Mouse (Mus musculus): ENCODE results near the gene Nodal.

The Nodal gene

GRCm38 (mm10) chr10:61394476-61395136 is 23.2 kb upstream of the Nodal start:
- DNase-seq (ENCODE audit: inconsistent age in 2 of 2, low spot score in 1 of 2) = peak in 1 of 2 experiments; percentile 65

- DNase-seq (ENCODE audit: inconsistent age in 2 of 2, low spot score in 1 of 2) = no peak
Measured at GRCm38 (mm10) chr10:61398125-61398524, 19.6 kb upstream of the Nodal start.

GRCm38 (mm10) chr10:61399156-61399734 is 18.5 kb upstream of the Nodal start:
- DNase-seq (ENCODE audit: inconsistent age in 2 of 2, low spot score in 1 of 2) = peak; percentile 64 to 86

GRCm38 (mm10) chr10:61400407-61400806 is 17.4 kb upstream of the Nodal start:
- no peak for DNase-seq (ENCODE audit: inconsistent age in 2 of 2, low spot score in 1 of 2)

- DNase-seq (ENCODE audit: inconsistent age in 2 of 2, low spot score in 1 of 2) = no peak
Measured at GRCm38 (mm10) chr10:61402480-61402879, 15.3 kb upstream of the Nodal start.

- peak in 1 of 2 experiments; percentile 56 for DNase-seq (ENCODE audit: inconsistent age in 2 of 2, low spot score in 1 of 2)
Measured at GRCm38 (mm10) chr10:61402911-61403310, 14.9 kb upstream of the Nodal start.

GRCm38 (mm10) chr10:61405958-61406357 is 11.8 kb upstream of the Nodal start:
- DNase-seq (ENCODE audit: inconsistent age in 2 of 2, low spot score in 1 of 2) = no peak

- no peak for DNase-seq (ENCODE audit: inconsistent age in 2 of 2, low spot score in 1 of 2)
Measured at GRCm38 (mm10) chr10:61409776-61410175, 8.0 kb upstream of the Nodal start.

- DNase-seq (ENCODE audit: inconsistent age in 2 of 2, low spot score in 1 of 2) = no peak
Measured at GRCm38 (mm10) chr10:61410193-61410592, 7.6 kb upstream of the Nodal start.

GRCm38 (mm10) chr10:61412910-61413625 is 4.7 kb upstream of the Nodal start:
- DNase-seq (ENCODE audit: inconsistent age in 2 of 2, low spot score in 1 of 2) = no peak

GRCm38 (mm10) chr10:61415240-61415639 is 2.5 kb upstream of the Nodal start:
- DNase-seq (ENCODE audit: inconsistent age in 2 of 2, low spot score in 1 of 2) = no peak

GRCm38 (mm10) chr10:61415890-61416289 is 1.9 kb upstream of the Nodal start:
- no peak for DNase-seq (ENCODE audit: inconsistent age in 2 of 2, low spot score in 1 of 2)

GRCm38 (mm10) chr10:61416561-61416960 is 1.2 kb upstream of the Nodal start:
- DNase-seq (ENCODE audit: inconsistent age in 2 of 2, low spot score in 1 of 2) = no peak

GRCm38 (mm10) chr10:61417046-61417445 is 726 bp upstream of the Nodal start:
- DNase-seq (ENCODE audit: inconsistent age in 2 of 2, low spot score in 1 of 2) = no peak

GRCm38 (mm10) chr10:61418131-61418900 is 544 bp downstream of the Nodal start:
- DNase-seq (ENCODE audit: inconsistent age in 2 of 2, low spot score in 1 of 2) = peak in 1 of 2 experiments; percentile 43

- no peak for DNase-seq (ENCODE audit: inconsistent age in 2 of 2, low spot score in 1 of 2)
Measured at GRCm38 (mm10) chr10:61419146-61419545, 1.4 kb downstream of the Nodal start.

- no peak for DNase-seq (ENCODE audit: inconsistent age in 2 of 2, low spot score in 1 of 2)
Measured at GRCm38 (mm10) chr10:61420011-61420410, 2.2 kb downstream of the Nodal start.

- DNase-seq (ENCODE audit: inconsistent age in 2 of 2, low spot score in 1 of 2) = no peak
Measured at GRCm38 (mm10) chr10:61422861-61423260, 5.1 kb downstream of the Nodal start.

GRCm38 (mm10) chr10:61423289-61423688 is 5.5 kb downstream of the Nodal start:
- peak in 1 of 2 experiments; percentile 60 for DNase-seq (ENCODE audit: inconsistent age in 2 of 2, low spot score in 1 of 2)

- DNase-seq (ENCODE audit: inconsistent age in 2 of 2, low spot score in 1 of 2) = no peak
Measured at GRCm38 (mm10) chr10:61424500-61424899, 6.7 kb downstream of the Nodal start.

GRCm38 (mm10) chr10:61425047-61425446 is 7.3 kb downstream of the Nodal start:
- no peak for DNase-seq (ENCODE audit: inconsistent age in 2 of 2, low spot score in 1 of 2)
